Comparison of ENCODE assay signal across 8 mouse cellular contexts in genomic region chr10:112229091-112229843, GRCm38 (mm10). TPM values are rescaled to one million over a fixed set of nuclear protein-coding genes. Genes with fewer than 3 reads are reported as not detected.
DNase-seq lines count a peak whose midpoint lies in the region; ATAC-seq lines count a peak whose summit lies in the region.
"Not testable (repeated sequence)": the region's sequence is repeated elsewhere in the genome, so short reads cannot be mapped to it uniquely, and the experiment has no call there.
"Had no signal": no experiment of that assay in that cellular context is flagged by ENCODE, and none has a peak within 500 bp of the region (broad histone marks: within the 10 kb centered on the region; RNA-seq: fewer than 3 reads in every experiment).

No protein-coding gene starts in this region.

- H3K4me3 ChIP-seq in kidney, embryonic 14.5 days (ENCODE audit: low read length), result not testable (repeated sequence)

- H3K36me3 ChIP-seq in kidney, embryonic 14.5 days (ENCODE audit: control insufficient read depth, insufficient read depth, low read length), result not testable (repeated sequence)

- peak; percentile 33; the same call in 1 of the 2 replicates for ATAC-seq in kidney, embryonic 14.5 days (ENCODE audit: low FRiP score, low TSS enrichment)

- H3K27ac ChIP-seq in kidney, embryonic 14.5 days (ENCODE audit: low read depth, low read length), result peak overlapping the region; percentile 24; the same call in 1 of the 2 replicates

- WGBS in kidney, embryonic 14.5 days, result 46% methylated on average over 6 of the region's 6 CpGs

- DNase-seq in ES-CJ7 (ENCODE audit: low read depth, low spot score) (peak; percentile 87), WW6 (ENCODE audit: low read depth, low spot score) (peak; percentile 18)
- DNase-seq in kidney, adult 18-20 months, result peak; percentile 3
- peak; percentile 22 for DNase-seq in kidney, postnatal 10 days
- peak; percentile 40 to 61 for DNase-seq in kidney, postnatal 4 days
- DNase-seq in lung, postnatal 36 days, result peak; percentile 44

- H3K9me3 ChIP-seq in kidney, embryonic 14.5 days (ENCODE audit: control insufficient read depth, low read length), result not testable (repeated sequence)

- H3K27me3 ChIP-seq in kidney, embryonic 14.5 days (ENCODE audit: control insufficient read depth, insufficient read depth, low read length), result not testable (repeated sequence)

- not testable (repeated sequence) for H3K4me2 ChIP-seq in kidney, embryonic 14.5 days (replicated peaks; ENCODE audit: low read depth, low read length)

- not testable (repeated sequence) for H3K4me1 ChIP-seq in kidney, embryonic 14.5 days (ENCODE audit: control insufficient read depth, insufficient read depth, low read length)

- not testable (repeated sequence) for H3K9ac ChIP-seq in kidney, embryonic 14.5 days (ENCODE audit: low read depth, low read length)

RNA-seq across cellular contexts. Expression of gene Kcnc2, which starts 41.7 kb away (rescaled TPM):
- polyA plus RNA-seq in kidney, embryonic 14.5 days (2014; fragmentation: Nextera tagmentation; extraction: Ambion mirVana), result 4.5 and 5.8 TPM in 2 replicates
- polyA plus RNA-seq: activated CD4-positive, CD25-positive, alpha-beta regulatory T cell, adult 4 months had no signal

Comparison
In these comparisons a context has a peak if more than half of its experiments do, and no peak if none do; other contexts are left out.
1. DNase-seq: peak in every context shown above with its lines; median percentile 87 in ES-CJ7; 50 in kidney, postnatal 4 days; 44 in lung, postnatal 36 days; 22 in kidney, postnatal 10 days; 18 in WW6; 3 in kidney, adult 18-20 months.